Mouse (Mus musculus) R1 (cell line): Measurements from ENCODE around the gene Map3k13.
"Not testable (repeated sequence)": the region's sequence is repeated elsewhere in the genome, so short reads cannot be mapped to it uniquely, and the experiment has no call there.

ENCODE experiments used
- DNase-seq: peaks from one replicate; pipeline ENCODE4 v3.0.0-alpha.2; 2018; ENCODE audit warnings: low read depth, low spot score

Map3k13 gene

GRCm38 (mm10) chr16:21793875-21794696 is at the start of gene Map3k13:
TSS of gene Map3k13 (plus strand) at chr16:21794346.
- DNase-seq = peak; percentile 92

DNA sequence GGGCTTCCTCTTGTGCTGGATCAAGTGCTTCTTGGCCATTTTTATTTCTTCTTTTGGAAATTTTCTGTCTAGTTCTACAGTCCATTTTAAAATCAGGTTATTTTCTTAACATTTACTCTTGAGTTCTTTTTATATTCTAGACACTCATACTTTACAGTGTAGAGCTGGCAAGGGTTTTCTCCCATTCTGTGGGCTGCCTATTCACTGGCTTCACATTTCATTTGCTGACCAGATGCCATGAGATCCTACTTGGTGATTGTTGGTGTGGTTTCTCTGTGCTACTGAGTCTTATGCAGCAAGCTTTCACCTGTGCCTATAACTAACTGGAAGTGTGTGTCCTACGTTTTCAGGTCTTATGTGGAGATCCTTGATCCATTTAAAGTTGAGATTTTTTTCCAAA is 35.7 kb upstream of the Map3k13 start:
- no peak for DNase-seq

- DNase-seq = no peak
These were observed 25.9 kb upstream of the Map3k13 start for GRCm38 (mm10) chr16:21768255-21768654.

- DNase-seq = no peak
These were observed 24.5 kb upstream of the Map3k13 start for GRCm38 (mm10) chr16:21769667-21770066.

GRCm38 (mm10) chr16:21774725-21775124 is 19.4 kb upstream of the Map3k13 start:
- no peak for DNase-seq

- DNase-seq = peak; percentile 69
These were observed 15.8 kb upstream of the Map3k13 start for GRCm38 (mm10) chr16:21778293-21778866.

- DNase-seq = no peak
These were observed 15.0 kb upstream of the Map3k13 start for GRCm38 (mm10) chr16:21779149-21779548.

- no peak for DNase-seq
These were observed 12.9 kb upstream of the Map3k13 start for GRCm38 (mm10) chr16:21781277-21781676.

DNA sequence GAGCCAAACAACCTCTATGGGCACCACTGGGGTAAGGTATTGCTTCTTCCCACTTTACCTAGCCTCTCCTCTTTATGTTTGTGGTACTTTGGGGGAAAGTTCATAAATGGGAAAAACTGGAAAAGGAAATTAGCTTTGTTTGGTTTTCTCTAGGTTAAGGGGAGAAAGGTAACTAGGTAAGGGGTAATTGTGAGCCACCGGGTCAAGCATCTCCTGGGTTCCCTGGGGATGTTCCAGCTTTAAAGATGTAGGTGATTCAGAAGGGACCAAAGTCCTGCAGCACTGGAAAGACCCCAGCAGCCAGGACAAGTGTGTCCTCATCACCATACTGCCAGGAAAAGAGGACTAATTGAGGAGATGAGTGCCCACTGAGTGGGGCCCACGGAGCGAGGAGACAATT is 12.3 kb upstream of the Map3k13 start:
- DNase-seq = no peak

- DNase-seq = no peak
These were observed 11.3 kb upstream of the Map3k13 start for GRCm38 (mm10) chr16:21782807-21783206.

GRCm38 (mm10) chr16:21785000-21785399 is 9.1 kb upstream of the Map3k13 start:
- peak; percentile 82 for DNase-seq

- no peak for DNase-seq
These were observed 7.8 kb upstream of the Map3k13 start for GRCm38 (mm10) chr16:21786317-21786716.

- DNase-seq = peak; percentile 82
These were observed 6.4 kb upstream of the Map3k13 start, which contains the start of gene Ehhadh for GRCm38 (mm10) chr16:21787516-21788353. TSS of gene Ehhadh (minus strand) at chr16:21787807.

- no peak for DNase-seq
These were observed 5.6 kb upstream of the Map3k13 start for GRCm38 (mm10) chr16:21788581-21788980.

GRCm38 (mm10) chr16:21789180-21789579 is 5.0 kb upstream of the Map3k13 start:
- DNase-seq = no peak

GRCm38 (mm10) chr16:21790469-21790868 is 3.7 kb upstream of the Map3k13 start:
- DNase-seq = no peak

- no peak for DNase-seq
These were observed 2.4 kb upstream of the Map3k13 start for GRCm38 (mm10) chr16:21791779-21792178.

DNA sequence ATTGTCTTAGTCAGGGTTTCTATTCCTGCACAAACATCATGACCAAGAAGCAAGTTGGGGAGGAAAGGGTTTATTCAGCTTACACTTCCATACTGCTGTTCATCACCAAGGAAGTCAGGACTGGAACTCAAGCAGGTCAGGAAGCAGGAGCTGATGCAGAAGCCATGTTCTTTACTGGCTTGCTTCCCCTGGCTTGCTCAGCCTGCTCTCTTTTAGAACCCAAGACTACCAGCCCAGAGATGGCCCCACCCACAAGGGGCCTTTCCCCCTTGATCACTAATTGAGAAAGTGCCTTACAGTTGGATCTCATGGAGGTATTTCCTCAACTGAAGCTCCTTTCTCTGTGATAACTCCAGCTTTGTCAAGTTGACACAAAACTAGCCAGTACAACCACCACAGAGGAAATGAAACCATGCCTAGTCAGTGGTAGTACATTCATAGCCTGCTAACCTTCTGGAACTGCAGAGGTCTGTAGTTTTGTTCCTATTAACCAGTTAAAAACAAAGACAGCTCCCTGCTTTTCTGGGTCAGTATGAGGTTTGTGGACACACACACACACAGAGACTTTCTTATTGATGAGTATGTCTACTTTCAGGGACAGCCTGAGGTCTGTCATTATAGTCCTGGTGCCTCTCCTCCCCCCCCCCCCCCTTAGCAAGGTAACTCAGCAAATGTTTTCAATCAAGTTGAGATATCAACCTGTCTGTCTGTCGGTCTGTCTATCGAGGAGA is 901 bp upstream of the Map3k13 start:
- not testable (repeated sequence) for DNase-seq

DNA sequence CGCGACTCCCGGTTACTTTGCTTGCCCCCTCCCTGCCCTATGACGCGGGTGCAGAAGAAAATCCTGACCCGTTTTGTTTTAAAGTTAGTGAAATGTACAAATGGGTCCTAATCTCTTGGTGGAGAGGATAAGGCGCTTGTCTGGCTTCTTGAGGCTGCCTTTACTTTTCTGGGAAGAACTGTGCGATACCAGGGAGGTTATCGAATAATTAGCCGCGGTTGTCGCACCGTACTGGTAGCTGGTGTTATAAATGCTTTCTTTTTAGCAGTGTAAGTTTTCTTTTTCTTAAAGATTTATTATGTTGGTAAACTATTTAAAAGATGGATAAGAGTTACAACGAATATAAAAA is 525 bp downstream of the Map3k13 start:
- no peak for DNase-seq

DNA sequence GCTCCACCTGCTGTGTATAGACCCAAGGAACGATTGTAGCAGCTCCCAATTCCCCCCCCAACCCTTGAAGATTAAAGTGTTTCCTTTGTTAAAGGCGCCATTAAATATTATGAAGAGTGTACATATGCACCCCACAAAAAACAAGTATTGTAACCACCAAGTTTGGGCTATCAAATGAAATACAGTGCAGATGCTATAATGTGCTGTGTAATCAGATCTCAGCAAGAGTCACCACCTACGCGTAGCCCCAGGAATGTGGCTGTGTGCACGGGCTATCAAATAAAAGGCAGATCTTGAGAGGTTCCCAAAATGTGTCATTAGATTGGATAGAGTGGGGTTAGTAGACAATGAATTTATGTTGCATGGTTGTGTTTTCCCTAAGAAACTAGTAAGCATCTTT is 925 bp downstream of the Map3k13 start:
- DNase-seq = no peak

GRCm38 (mm10) chr16:21804258-21804657 is 10.1 kb downstream of the Map3k13 start:
- no peak for DNase-seq

DNA sequence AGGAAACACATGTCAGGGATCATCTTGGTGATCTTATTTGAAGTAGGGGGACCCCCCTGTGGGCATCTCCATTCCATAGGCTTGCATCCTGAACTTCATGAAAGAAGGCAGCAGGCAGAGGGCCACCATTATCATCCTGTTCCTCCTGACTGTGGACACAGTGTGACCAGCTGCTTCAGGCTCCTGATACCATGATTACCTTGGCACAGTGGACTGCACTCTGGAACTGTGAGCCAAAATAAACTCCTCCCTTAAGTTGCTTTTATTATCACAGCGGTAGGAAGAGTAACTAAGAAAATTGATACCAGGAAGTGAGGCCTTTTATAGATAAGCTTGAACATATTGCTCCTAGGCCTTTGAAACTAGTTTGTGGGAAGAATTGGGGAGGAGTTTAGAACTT is 12.7 kb downstream of the Map3k13 start:
- no peak for DNase-seq
